Mouse (Mus musculus) heart, embryonic 14.5 days (tissue): ENCODE measurements around the gene Per3. TPM values are rescaled to one million over a fixed set of nuclear protein-coding genes. Genes with fewer than 3 reads are reported as not detected.
A peak's percentile ranks its signal among the peaks of the same experiment; 100 is the strongest.

Source experiments
- ATAC-seq: fragments of 200-750 bp; cut with Nextera tagmentation; 2 replicates; pipeline ENCODE4 v1.8.0; 2017; ENCODE audit warnings: low read depth, moderate TSS enrichment; ENCODE audit not compliant: insufficient number of reproducible peaks, insufficient read depth, low FRiP score
- H3K27ac ChIP-seq, 2 experiments: fragments of 200-500 bp in 1 of 2; fragments of 300-500 bp in 1 of 2; sonication (generic) in 1 of 2; replicated peaks in 1 of 2; 2 replicates each; pipeline ENCODE4 v1.5.1; 2012 to 2014; ENCODE audit warnings: low read depth in 2 of 2, low read length in 2 of 2, control low read depth in 1 of 2, mild to moderate bottlenecking in 1 of 2, mixed read lengths in 1 of 2; ENCODE audit not compliant: control insufficient read depth in 1 of 2, insufficient read depth in 1 of 2
- H3K27me3 ChIP-seq: fragments of 300-500 bp; sonication (generic); 2 replicates; pipeline ENCODE4 v1.6.1; 2014; ENCODE audit warnings: mild to moderate bottlenecking, low read length, control low read depth; ENCODE audit not compliant: control insufficient read depth, insufficient read depth
- H3K36me3 ChIP-seq: fragments of 300-500 bp; sonication (generic); 2 replicates; pipeline ENCODE4 v1.6.1; 2014; ENCODE audit warnings: mild to moderate bottlenecking, control low read depth, low read length, mixed read lengths; ENCODE audit not compliant: control insufficient read depth, insufficient read depth
- H3K4me1 ChIP-seq, 2 experiments: fragments of 200-500 bp in 1 of 2; fragments of 300-500 bp in 1 of 2; sonication (generic) in 1 of 2; 2 replicates each; pipeline ENCODE4 v1.6.1; 2012 to 2014; ENCODE audit warnings: low read length in 2 of 2, control low read depth in 1 of 2, mixed read lengths in 1 of 2; ENCODE audit not compliant: control insufficient read depth in 2 of 2, insufficient read depth in 2 of 2
- H3K4me2 ChIP-seq: fragments of 300-500 bp; sonication (generic); 2 replicates; pipeline ENCODE4 v1.6.1; 2014; ENCODE audit warnings: mild to moderate bottlenecking, low read length
- H3K4me3 ChIP-seq, 2 experiments: fragments of 200-500 bp in 1 of 2; fragments of 300-500 bp in 1 of 2; sonication (generic) in 1 of 2; 2 replicates each; pipeline ENCODE4 v1.5.1; 2012 to 2014; ENCODE audit warnings: low read length in 2 of 2, mild to moderate bottlenecking in 2 of 2, control low read depth in 1 of 2, low read depth in 1 of 2, moderate library complexity in 1 of 2; ENCODE audit not compliant: control insufficient read depth in 1 of 2, insufficient read depth in 1 of 2
- H3K9ac ChIP-seq: fragments of 300-500 bp; sonication (generic); 2 replicates; pipeline ENCODE4 v1.6.1; 2014; ENCODE audit warnings: mild to moderate bottlenecking, low read length
- H3K9me3 ChIP-seq: fragments of 300-500 bp; sonication (generic); 2 replicates; pipeline ENCODE4 v1.6.1; 2016; ENCODE audit warnings: low read length, control low read depth; ENCODE audit not compliant: control insufficient read depth
- WGBS: fragments of 180-500 bp; shearing (Covaris S2); extraction: QIAGEN DNeasy Blood & Tissue Kit; methylation state at CpG from one replicate; pipeline ENCODE4 v1.1.7; 2014; 5-methylcytosine and 5-hydroxymethylcytosine counted together
- polyA plus RNA-seq: library from polyadenylated mRNA; unstranded; fragments of >200 nt; fragmentation: Nextera tagmentation; extraction: Ambion mirVana; gene quantifications from 2 replicates; pipeline ENCODE4 v1.2.1, GENCODE M21; 2014

Per3 gene
- polyA plus RNA-seq, 1 experiment from 2014 or later: 11.3 TPM

DNA sequence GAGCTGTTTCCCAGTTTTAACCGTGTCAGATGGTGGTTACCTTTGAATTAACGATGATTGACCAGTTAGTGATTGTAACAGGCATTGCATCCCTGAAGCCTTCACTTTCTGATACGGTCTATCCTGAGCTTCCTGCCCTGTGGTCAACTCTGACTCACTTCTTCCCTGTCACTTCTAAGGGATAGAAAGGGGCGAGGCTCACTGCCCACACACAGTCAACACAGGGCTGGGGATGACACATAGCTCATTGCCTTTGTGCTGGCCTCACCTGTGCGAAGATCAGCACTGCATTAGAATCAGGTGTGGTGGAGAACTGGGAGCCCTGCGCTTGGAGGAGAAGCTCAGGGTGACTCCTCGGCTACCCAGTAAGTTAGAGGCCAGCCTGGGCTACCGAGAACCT, 75.5 kb downstream of the Per3 start:
- no peaks in the 10 kb centered on the region for H3K9me3 ChIP-seq

GRCm38 (mm10) chr4:150966556-150966955, 77.9 kb downstream of the Per3 start:
- WGBS: 14% methylated on average over 7 of the region's 7 CpGs
- H3K4me2 ChIP-seq: no peak overlapping the region

More for the DNA sequence above, 75.5 kb downstream of the Per3 start:
- Histone ChIP-seq H3K27me3 (no peaks in the 10 kb centered on the region), H3K9ac (no peak overlapping the region), H3K27ac (no peak overlapping the region), H3K36me3 (no peaks in the 10 kb centered on the region), H3K4me3 (no peak overlapping the region), H3K4me1 (peaks cover 0 to 3% of the 10 kb centered on the region in 2 experiments; a peak in 2 of 4 replicates), H3K4me2 (no peak overlapping the region)
- WGBS: 72% methylated on average over 8 of the region's 8 CpGs
- ATAC-seq: no peak

DNA sequence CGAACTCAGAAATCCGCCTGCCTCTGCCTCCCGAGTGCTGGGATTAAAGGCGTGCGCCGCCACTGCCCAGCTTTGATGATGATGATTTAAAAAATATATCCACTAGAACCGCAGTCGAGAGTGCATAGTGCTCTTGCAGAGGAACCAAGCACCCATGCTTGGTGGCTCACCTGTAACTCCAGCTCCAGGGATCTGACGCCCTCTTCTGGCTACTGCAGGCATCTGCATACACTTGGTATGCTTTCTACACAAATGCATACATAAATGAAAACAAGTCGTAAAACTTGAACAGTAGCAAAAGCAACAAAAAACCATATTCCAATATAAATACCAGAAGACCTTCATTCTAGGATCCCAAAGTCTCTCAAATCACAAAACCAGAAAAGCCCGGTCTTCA, 78.9 kb downstream of the Per3 start:
- no peaks in the 10 kb centered on the region for H3K27me3 ChIP-seq
- ATAC-seq: no peak
- WGBS: 66% methylated on average over 11 of the region's 11 CpGs
- H3K27ac ChIP-seq: no peak overlapping the region
- no peak overlapping the region for H3K4me3 ChIP-seq
- H3K4me2 ChIP-seq: no peak overlapping the region
- H3K9ac ChIP-seq: no peak overlapping the region
- H3K36me3 ChIP-seq: no peaks in the 10 kb centered on the region
- H3K4me1 ChIP-seq: peaks cover 0 to 3% of the 10 kb centered on the region in 2 experiments; a peak in 2 of 4 replicates
- no peaks in the 10 kb centered on the region for H3K9me3 ChIP-seq

More at GRCm38 (mm10) chr4:150966556-150966955, 77.9 kb downstream of the Per3 start:
- ATAC-seq: no peak; the same call in 1 of the 2 replicates
- Histone ChIP-seq H3K9me3 (no peaks in the 10 kb centered on the region), H3K9ac (no peak overlapping the region), H3K4me3 (no peak overlapping the region), H3K4me1 (peaks cover 0 to 3% of the 10 kb centered on the region in 2 experiments; a peak in 2 of 4 replicates), H3K36me3 (no peaks in the 10 kb centered on the region), H3K27ac (no peak overlapping the region), H3K27me3 (no peaks in the 10 kb centered on the region)

- H3K9me3 ChIP-seq: no peaks in the 10 kb centered on the region
- H3K4me2 ChIP-seq: peak overlapping the region; percentile 55
- H3K9ac ChIP-seq: no peak overlapping the region
- ATAC-seq: peak; percentile 74
- no peak overlapping the region for H3K27ac ChIP-seq
- no peaks in the 10 kb centered on the region for H3K36me3 ChIP-seq
- peak overlapping the region; percentile 17 to 34 for H3K4me3 ChIP-seq
- no peaks in the 10 kb centered on the region for H3K27me3 ChIP-seq
- 7% methylated on average over 25 of the region's 25 CpGs for WGBS
- H3K4me1 ChIP-seq: peaks cover 0 to 3% of the 10 kb centered on the region in 2 experiments; a peak in 2 of 4 replicates
Measured at GRCm38 (mm10) chr4:150964635-150965554, 79.6 kb downstream of the Per3 start.

DNA sequence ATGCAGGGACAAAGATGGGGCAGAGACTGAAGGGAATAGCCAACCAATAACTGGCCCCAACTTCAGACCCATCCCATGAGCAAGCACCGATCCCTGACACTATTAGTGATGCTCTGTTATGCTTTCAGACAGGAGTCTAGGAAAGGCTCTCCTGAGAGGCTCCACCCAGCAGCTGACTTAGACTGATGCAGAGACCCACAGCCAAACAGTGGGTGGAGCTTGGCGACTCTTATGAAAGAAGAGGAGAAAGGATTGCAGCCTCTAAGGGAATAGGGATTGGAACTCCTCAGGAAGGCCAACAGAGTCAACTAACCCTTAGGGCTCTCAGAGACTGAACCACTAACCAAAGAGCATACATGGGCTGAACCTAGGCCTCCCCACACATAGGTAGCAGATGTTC, 80.8 kb downstream of the Per3 start:
- Histone ChIP-seq H3K27ac (no peak overlapping the region), H3K9ac (no peak overlapping the region), H3K4me3 (no peak overlapping the region), H3K27me3 (no peaks in the 10 kb centered on the region), H3K9me3 (no peaks in the 10 kb centered on the region), H3K36me3 (no peaks in the 10 kb centered on the region), H3K4me1 (peaks cover 3% of the 10 kb centered on the region in 2 experiments; a peak in 3 of 4 replicates), H3K4me2 (no peak overlapping the region)
- ATAC-seq: no peak
- 56% methylated on average over 2 of the region's 2 CpGs for WGBS

DNA sequence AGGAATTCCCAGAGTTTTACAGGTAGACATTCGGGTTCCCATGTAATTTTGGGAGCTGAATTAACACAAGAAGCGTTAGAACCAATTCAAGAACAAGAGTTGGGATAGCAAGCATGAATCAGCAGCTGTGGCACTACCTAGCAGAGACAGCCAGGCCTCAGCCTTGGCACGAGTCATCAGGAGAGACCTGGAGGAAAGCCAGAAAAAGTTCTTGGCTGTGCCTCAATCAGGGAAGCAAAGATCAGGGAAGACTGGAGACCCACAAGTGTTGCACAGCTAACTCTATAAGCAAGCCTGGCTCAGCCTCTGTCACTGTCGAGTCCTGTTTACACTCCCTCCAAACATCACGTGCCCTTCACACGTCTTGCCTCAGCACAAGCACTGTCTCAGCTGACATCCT, 82.2 kb downstream of the Per3 start:
- Histone ChIP-seq H3K9ac (no peak overlapping the region), H3K9me3 (no peaks in the 10 kb centered on the region), H3K27ac (no peak overlapping the region), H3K27me3 (no peaks in the 10 kb centered on the region), H3K4me2 (no peak overlapping the region), H3K4me3 (no peak overlapping the region), H3K4me1 (peaks cover 3% of the 10 kb centered on the region in 2 experiments; a peak in 3 of 4 replicates), H3K36me3 (no peaks in the 10 kb centered on the region)
- 50% methylated on average over 6 of the region's 6 CpGs for WGBS
- ATAC-seq: no peak

DNA sequence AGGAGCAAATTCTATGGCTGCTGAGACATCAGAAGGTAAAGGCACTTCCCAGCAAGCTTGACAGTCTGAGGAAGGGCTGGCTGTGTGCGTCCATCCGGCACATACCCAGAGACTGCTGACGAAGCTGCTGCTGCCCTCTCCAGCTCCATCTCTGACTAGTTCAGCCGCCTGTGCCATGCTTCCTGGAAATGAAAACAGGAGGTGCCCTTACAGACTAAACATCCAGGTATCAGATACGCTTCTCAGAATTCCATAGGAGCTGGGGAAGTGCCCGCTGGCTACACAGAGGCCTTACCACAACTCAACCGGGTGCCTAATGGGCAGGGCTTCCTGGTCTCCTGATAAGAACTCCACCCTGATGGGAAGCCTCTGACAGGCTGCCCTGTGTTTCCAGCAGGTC, 85.9 kb downstream of the Per3 start:
- Histone ChIP-seq H3K4me2 (no peak overlapping the region), H3K9me3 (no peaks in the 10 kb centered on the region), H3K4me1 (peaks cover 0 to 3% of the 10 kb centered on the region in 2 experiments; a peak in 2 of 4 replicates), H3K27me3 (no peaks in the 10 kb centered on the region), H3K36me3 (no peaks in the 10 kb centered on the region), H3K4me3 (no peak overlapping the region), H3K9ac (no peak overlapping the region), H3K27ac (no peak overlapping the region)
- 63% methylated on average over 7 of the region's 7 CpGs for WGBS
- no peak for ATAC-seq
